Mouse (Mus musculus): Measurements from ENCODE around the gene Ripor1. TPM values are rescaled to one million over a fixed set of nuclear protein-coding genes. Genes with fewer than 3 reads are reported as not detected.
"Not testable (repeated sequence)": the region's sequence is repeated elsewhere in the genome, so short reads cannot be mapped to it uniquely, and the experiment has no call there.

The Ripor1 gene
- 50.6 and 54.8 TPM in 2 replicates for polyA plus RNA-seq (2012; rRNA removed)

DNA sequence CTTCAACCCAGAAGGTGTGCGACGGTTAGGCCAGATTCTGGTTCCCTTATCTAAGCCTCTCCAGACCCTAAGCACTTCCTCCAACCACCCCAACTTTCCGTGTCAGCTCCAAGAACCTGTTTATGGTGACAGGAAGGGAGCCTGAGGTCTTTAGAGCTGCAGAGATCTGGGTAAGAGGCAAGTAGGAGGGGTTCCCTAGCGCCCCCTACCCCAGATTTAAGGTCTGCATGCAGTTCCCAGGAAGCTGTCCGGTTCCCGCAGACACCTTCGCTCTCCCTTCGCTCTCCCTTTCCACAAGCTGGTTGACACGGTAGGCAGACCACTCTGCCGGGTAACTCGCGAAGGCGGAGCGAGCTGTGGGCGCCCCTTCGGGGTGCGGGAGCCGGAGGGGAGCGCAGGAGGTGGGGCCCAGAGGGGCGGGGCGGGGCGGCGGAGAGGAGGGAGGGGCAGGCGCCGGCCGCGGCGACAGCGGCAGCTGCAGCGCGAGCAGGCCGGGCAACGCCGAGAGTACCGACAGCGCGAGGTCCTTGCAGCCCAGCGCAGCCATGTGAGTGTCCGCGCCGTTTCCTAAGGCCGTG lies at the start of gene Ripor1:
TSS of gene Ripor1 (plus strand) at position 452 of the 578 bp plus-strand sequence.
- peak; percentile 51 for TF ChIP-seq CTCF (conservative IDR thresholded peaks at IDR 0.05; ENCODE audit: insufficient read depth, insufficient read length, low read depth, low read length)
- TF ChIP-seq POLR2A (IDR thresholded peaks at IDR 0.05; ENCODE audit: low read depth, low read length): peak; percentile 69
- DNase-seq: peak; percentile 84
- H3K27ac ChIP-seq (ENCODE audit: insufficient read depth, low read depth, low read length): peak within 1 kb of the TSS; percentile 88
- WGBS: 2% methylated on average over 37 of the region's 42 CpGs
- H3K4me3 ChIP-seq (ENCODE audit: insufficient read depth, low read depth, low read length): peak within 1 kb of the TSS; percentile 61
- peaks cover 9% of the 10 kb centered on the region for H3K4me1 ChIP-seq (ENCODE audit: control insufficient read depth, insufficient read depth, low read length)
- no peaks in the 10 kb centered on the region for H3K36me3 ChIP-seq (ENCODE audit: control insufficient read depth, insufficient read depth, low read length)
- H3K27me3 ChIP-seq (replicated peaks; ENCODE audit: control insufficient read depth, insufficient read depth, low read length): no peaks in the 10 kb centered on the region

DNA sequence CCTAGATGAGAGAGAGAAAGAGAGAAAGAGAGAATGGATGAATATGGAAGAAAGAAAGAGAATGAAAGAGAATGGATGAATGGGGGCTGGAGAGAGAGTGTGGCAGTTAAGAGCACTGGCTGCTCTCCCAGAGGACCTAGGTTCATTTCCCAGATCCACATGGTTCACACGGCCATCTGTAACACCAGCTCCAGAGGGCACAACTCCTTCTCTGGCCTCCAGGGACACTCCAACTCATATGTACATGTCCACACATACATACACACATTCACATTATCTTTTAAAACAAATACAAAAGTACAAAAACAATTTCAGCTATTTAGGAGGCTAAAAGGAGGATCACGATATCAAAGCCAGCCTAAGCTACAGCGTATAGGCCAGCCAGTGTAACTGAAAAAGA lies 42.2 kb upstream of the Ripor1 start:
- no peaks in the 10 kb centered on the region for H3K36me3 ChIP-seq (ENCODE audit: control insufficient read depth, insufficient read depth, low read length)
- no peak overlapping the region for H3K4me3 ChIP-seq (ENCODE audit: insufficient read depth, low read depth, low read length)
- no peaks in the 10 kb centered on the region for H3K27me3 ChIP-seq (replicated peaks; ENCODE audit: control insufficient read depth, insufficient read depth, low read length)
- H3K27ac ChIP-seq (ENCODE audit: insufficient read depth, low read depth, low read length): no peak overlapping the region
- 73% methylated on average over 3 of the region's 3 CpGs for WGBS
- no peak for DNase-seq
- peaks cover 15% of the 10 kb centered on the region for H3K4me1 ChIP-seq (ENCODE audit: control insufficient read depth, insufficient read depth, low read length)
- no peak for TF ChIP-seq POLR2A (IDR thresholded peaks at IDR 0.05; ENCODE audit: low read depth, low read length)
- no peak for TF ChIP-seq CTCF (conservative IDR thresholded peaks at IDR 0.05; ENCODE audit: insufficient read depth, insufficient read length, low read depth, low read length)

DNA sequence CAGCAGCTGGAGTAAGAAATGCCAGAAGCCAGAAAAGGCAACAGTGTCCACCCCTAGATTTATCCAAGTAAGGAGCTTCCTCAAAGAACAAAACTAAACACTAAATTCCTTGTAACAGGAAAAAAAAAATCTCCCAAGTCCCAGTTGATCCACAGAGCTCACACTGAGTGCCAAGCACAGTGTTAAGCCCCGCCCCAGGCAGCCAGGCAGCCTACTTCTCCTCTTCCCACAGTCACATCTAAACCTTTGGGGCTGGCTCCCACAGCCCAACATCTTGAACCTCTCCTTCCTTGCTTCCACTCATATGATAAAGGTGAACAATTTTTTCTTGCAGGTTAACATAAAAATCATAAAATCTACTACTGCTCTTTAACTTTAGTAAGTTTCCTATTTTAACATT lies 41.2 kb upstream of the Ripor1 start:
- TF ChIP-seq POLR2A (IDR thresholded peaks at IDR 0.05; ENCODE audit: low read depth, low read length) (no peak), CTCF (conservative IDR thresholded peaks at IDR 0.05; ENCODE audit: insufficient read depth, insufficient read length, low read depth, low read length) (no peak)
- DNase-seq: no peak
- 94% methylated on average over 1 of the region's 1 CpGs for WGBS
- Histone ChIP-seq H3K27me3 (replicated peaks; ENCODE audit: control insufficient read depth, insufficient read depth, low read length) (no peaks in the 10 kb centered on the region), H3K27ac (ENCODE audit: insufficient read depth, low read depth, low read length) (no peak overlapping the region), H3K36me3 (ENCODE audit: control insufficient read depth, insufficient read depth, low read length) (no peaks in the 10 kb centered on the region), H3K4me1 (ENCODE audit: control insufficient read depth, insufficient read depth, low read length) (peaks cover 15% of the 10 kb centered on the region), H3K4me3 (ENCODE audit: insufficient read depth, low read depth, low read length) (no peak overlapping the region)

DNA sequence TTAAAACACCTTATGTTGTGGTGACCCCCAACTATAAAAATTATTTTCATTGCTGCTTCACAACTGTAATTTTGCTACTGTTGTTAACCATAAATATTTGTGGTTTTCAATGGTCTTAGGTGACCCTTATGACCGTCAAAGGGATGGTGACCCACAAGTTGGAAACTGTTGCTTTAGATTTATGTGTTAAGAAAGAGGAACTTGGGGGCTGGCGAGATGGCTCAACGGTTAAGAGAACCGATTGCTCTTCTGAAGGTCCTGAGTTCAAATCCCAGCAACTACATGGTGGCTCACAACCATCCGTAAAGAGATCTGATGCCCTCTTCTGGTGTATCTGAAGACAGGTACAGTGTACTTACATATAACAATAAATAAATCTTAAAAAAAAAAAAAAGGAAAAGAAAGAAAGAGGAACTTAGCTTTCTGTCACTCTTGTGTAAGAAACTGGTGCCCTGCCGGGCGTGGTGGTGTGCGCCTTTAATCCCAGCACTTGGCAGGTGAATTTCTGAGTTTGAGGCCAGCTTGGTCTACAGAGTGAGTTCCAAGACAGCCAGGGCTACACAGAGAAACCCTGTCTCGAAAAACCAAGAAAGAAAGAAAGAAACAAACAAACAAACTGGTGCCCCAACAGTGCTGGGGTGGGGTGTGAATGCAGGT lies 40.4 kb upstream of the Ripor1 start:
- H3K27ac ChIP-seq (ENCODE audit: insufficient read depth, low read depth, low read length): peak overlapping the region; percentile 58; the same call in 1 of the 2 replicates
- not testable (repeated sequence) for H3K27me3 ChIP-seq (replicated peaks; ENCODE audit: control insufficient read depth, insufficient read depth, low read length); H3K36me3 ChIP-seq (ENCODE audit: control insufficient read depth, insufficient read depth, low read length); DNase-seq
- 56% methylated on average over 9 of the region's 9 CpGs for WGBS
- H3K4me3 ChIP-seq (ENCODE audit: insufficient read depth, low read depth, low read length): peak overlapping the region; percentile 59
- peaks cover 15% of the 10 kb centered on the region for H3K4me1 ChIP-seq (ENCODE audit: control insufficient read depth, insufficient read depth, low read length)

DNA sequence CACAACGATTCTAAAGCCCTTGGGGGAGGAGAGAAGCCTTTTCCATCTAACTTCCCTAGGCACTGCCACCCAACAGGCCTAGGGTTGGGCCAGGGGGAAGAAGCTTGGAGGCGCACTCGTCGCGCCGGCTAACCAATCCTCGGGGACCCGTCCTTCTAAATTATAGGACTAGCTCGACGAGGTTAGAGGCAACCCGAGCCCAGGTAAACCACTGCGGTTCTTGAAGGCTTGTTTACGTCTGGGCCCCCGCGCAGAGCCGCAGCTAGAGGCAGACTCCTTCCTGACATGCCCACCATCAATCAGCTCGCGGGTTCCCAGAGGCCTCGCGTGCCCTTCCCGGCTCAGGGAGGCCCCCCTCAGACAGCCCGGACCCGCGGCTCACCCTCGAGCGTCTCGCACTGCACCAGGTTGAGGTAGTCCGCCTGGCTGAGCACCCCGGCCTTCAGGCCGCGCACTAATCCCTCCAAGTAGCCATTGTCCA lies 39.6 kb upstream of the Ripor1 start:
- DNase-seq: no peak
- Histone ChIP-seq H3K27ac (ENCODE audit: insufficient read depth, low read depth, low read length) (peak overlapping the region; percentile 58), H3K36me3 (ENCODE audit: control insufficient read depth, insufficient read depth, low read length) (no peaks in the 10 kb centered on the region), H3K4me1 (ENCODE audit: control insufficient read depth, insufficient read depth, low read length) (peaks cover 15% of the 10 kb centered on the region), H3K27me3 (replicated peaks; ENCODE audit: control insufficient read depth, insufficient read depth, low read length) (no peaks in the 10 kb centered on the region), H3K4me3 (ENCODE audit: insufficient read depth, low read depth, low read length) (peak overlapping the region; percentile 59)
- under 1% methylated on average over 31 of the region's 31 CpGs for WGBS
- TF ChIP-seq POLR2A (IDR thresholded peaks at IDR 0.05; ENCODE audit: low read depth, low read length) (no peak), CTCF (conservative IDR thresholded peaks at IDR 0.05; ENCODE audit: insufficient read depth, insufficient read length, low read depth, low read length) (no peak)

DNA sequence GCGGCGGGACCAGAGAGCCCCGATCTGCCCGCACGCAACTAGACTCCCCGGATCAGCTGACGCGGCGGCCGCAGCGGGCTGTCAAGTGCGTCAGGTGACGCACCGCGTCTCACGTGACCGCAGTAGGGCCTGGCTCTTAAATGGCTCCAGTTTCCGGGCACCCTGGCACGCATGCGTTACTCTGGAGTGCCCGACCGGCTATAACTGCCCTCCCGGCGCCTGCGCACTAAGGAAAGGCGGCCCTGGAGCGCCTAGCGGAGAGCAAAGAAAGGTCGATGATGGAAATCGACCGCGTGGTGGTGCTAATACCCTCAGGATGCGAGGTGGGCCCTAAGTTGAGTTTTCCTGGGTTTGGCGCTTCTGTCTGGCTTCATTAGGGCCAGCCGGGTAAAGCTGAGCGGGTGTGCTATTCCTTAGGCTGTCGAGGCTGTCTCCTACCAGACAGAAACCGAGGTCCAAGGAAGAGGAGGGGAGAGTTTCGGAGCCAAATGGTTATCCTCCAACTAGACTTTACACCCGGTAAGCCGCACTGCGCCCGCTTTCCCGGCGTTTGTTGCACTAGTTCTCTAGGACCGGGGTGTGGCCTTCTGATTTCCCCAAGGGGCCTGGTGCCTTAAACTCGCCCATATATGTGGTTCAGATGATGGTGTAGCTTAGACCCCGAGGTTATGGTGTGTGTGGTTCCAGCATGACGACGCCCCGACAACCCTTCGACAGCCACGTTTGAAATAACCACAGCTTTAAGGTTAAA lies 38.9 kb upstream of the Ripor1 start, which contains the start of gene Atp6v0d1:
TSS of gene Atp6v0d1 (minus strand) at position 96 of the 751 bp plus-strand sequence.
- Histone ChIP-seq H3K4me1 (ENCODE audit: control insufficient read depth, insufficient read depth, low read length) (peaks cover 15% of the 10 kb centered on the region), H3K4me3 (ENCODE audit: insufficient read depth, low read depth, low read length) (peak within 1 kb of the TSS; percentile 59), H3K27me3 (replicated peaks; ENCODE audit: control insufficient read depth, insufficient read depth, low read length) (no peaks in the 10 kb centered on the region), H3K36me3 (ENCODE audit: control insufficient read depth, insufficient read depth, low read length) (no peaks in the 10 kb centered on the region), H3K27ac (ENCODE audit: insufficient read depth, low read depth, low read length) (peak within 1 kb of the TSS; percentile 58)
- WGBS: 1% methylated on average over 53 of the region's 53 CpGs
- peak; percentile 100 for DNase-seq
- TF ChIP-seq CTCF (conservative IDR thresholded peaks at IDR 0.05; ENCODE audit: insufficient read depth, insufficient read length, low read depth, low read length) (peak; percentile 87), POLR2A (IDR thresholded peaks at IDR 0.05; ENCODE audit: low read depth, low read length) (peak; percentile 59)
